Mouse (Mus musculus): ENCODE measurements around the gene Rbm42.

The Rbm42 gene

GRCm38 (mm10) chr7:30618658-30619057 lies 31.5 kb downstream of the Rbm42 start:
- DNase-seq (ENCODE audit: low spot score) = no peak

- no peak for DNase-seq (ENCODE audit: low spot score)
These were observed 34.9 kb downstream of the Rbm42 start for GRCm38 (mm10) chr7:30615049-30615760.

- DNase-seq (ENCODE audit: low spot score) = no peak
These were observed 35.7 kb downstream of the Rbm42 start for GRCm38 (mm10) chr7:30614454-30614853.

DNA sequence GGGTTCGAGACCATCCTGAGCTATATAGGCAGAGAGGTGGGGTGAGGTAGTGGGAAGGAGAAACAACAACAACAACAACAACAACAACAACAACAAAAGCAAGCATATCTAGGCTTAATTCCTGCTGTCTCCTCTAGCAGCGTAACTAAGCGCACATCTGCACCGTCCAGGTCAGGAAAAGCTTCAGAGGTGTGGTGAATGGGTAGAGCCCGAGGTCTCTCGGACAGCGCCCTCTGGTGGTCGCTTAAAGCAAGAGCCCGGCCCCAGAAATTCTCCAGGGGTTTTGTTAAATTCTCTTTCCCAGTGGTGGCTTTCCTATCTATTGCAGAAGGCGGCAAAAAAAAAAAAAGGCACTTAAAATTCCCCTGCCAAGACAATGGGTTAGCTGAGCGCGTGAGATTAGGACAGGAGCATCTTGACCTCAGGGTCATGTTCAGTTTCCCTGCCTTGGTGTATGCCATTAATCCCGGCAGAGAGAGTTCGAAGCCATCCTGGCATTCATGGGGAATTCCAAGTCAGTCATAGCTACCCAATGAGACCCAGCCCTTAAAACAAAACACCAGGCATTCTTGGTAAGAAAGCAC lies 36.5 kb downstream of the Rbm42 start:
- DNase-seq (ENCODE audit: low spot score) = no peak

- DNase-seq (ENCODE audit: low spot score) = no peak
These were observed 37.3 kb downstream of the Rbm42 start, which contains the start of gene Upk1a for GRCm38 (mm10) chr7:30612654-30613402. Upk1a (minus strand) TSS chr7:30612847.

DNA sequence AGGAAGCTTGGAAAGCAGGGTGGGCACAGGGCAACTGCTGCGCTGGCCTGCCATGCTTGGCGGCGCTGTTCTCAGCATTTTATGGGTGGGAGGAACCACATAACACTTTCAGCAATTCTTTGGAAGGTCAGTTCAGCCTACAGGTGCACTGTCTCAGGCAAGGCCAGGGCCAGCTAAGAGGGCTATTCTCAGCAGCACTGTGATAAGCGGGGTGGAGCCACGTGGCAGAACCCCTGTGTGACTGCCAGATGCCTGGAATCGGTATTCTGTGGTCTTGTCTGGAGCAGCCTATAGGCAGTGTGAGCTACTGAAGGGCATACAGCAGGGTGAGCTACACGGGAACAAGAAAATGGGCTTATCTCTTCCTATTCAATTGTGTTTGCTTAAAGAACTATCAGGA lies 40.1 kb downstream of the Rbm42 start:
- DNase-seq (ENCODE audit: low spot score) = no peak

DNA sequence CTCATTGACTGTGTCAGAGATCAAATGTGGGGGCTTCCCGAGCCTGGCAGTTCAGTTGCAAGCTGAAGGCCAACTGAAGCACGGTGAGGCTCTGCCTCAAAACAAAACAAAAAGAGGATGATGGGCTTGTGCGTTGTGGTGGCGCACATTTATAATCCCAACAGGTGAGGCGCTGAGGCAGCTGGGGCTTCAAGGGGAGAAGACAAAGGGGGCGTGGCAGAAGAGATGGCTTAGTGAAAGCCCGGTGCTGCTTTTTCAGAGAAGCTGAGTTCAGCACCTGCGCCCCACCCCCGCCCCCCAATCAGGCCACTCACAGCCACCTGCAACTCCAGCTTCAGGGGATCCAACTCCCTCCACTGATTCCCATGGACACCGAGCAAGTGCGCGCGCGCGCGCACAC lies 41.6 kb downstream of the Rbm42 start:
- no peak for DNase-seq (ENCODE audit: low spot score)

GRCm38 (mm10) chr7:30607706-30608309 lies 42.3 kb downstream of the Rbm42 start:
- no peak for DNase-seq (ENCODE audit: low spot score)

GRCm38 (mm10) chr7:30604944-30605343 lies 45.2 kb downstream of the Rbm42 start:
- DNase-seq (ENCODE audit: low spot score) = no peak

- no peak for DNase-seq (ENCODE audit: low spot score)
These were observed 45.7 kb downstream of the Rbm42 start for GRCm38 (mm10) chr7:30604424-30604823.

GRCm38 (mm10) chr7:30602583-30602982 lies 47.5 kb downstream of the Rbm42 start:
- no peak for DNase-seq (ENCODE audit: low spot score)

- DNase-seq (ENCODE audit: low spot score) = no peak
These were observed 49.5 kb downstream of the Rbm42 start for GRCm38 (mm10) chr7:30600651-30601050.

DNA sequence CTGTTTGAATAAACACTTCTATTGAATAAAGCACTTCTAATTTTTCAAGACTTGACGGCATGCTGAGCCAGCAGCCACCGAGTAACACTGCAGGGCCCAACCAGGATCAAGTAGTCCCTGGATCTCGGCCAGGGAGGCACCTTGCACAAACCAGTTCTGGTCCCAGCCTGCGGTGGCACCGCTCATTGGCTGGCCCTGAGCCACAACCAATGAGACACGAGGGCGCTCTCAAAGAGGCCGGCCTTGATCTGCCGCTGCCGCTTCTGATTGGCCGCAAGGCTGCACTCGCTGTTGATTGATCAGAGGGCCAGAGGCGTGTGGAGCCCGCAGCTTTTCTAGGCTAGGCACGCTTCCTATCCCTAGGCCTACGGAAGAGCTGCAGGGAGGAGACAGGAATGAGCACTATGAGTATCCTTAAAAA lies 50.2 kb downstream of the Rbm42 start:
- peak; percentile 78 for DNase-seq (ENCODE audit: low spot score)

GRCm38 (mm10) chr7:30598786-30599185 lies 51.3 kb downstream of the Rbm42 start, which contains the start of gene Zbtb32:
Zbtb32 (minus strand) TSS chr7:30598909.
- DNase-seq (ENCODE audit: low spot score) = no peak

- no peak for DNase-seq (ENCODE audit: low spot score)
These were observed 53.3 kb downstream of the Rbm42 start for GRCm38 (mm10) chr7:30596811-30597210.

DNA sequence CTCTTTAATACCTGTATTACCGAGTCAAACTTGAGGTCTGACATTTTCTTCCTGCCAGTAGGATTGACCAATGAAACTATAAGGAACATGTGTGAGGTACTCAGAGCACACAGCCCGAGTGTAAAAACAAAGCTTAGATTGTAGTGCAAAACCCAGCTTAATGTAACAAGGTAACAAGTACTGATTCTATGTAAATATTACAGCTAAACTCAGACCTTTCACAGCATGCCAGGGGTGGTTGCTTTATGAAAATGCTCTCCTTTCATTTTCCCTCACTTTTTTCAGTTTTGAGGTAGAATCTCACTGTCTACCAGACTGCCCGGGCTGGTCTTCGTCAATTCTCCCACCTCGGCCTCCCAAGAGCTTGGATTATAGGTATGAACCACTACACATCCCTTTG lies 54.0 kb downstream of the Rbm42 start:
- DNase-seq (ENCODE audit: low spot score) = no peak

DNA sequence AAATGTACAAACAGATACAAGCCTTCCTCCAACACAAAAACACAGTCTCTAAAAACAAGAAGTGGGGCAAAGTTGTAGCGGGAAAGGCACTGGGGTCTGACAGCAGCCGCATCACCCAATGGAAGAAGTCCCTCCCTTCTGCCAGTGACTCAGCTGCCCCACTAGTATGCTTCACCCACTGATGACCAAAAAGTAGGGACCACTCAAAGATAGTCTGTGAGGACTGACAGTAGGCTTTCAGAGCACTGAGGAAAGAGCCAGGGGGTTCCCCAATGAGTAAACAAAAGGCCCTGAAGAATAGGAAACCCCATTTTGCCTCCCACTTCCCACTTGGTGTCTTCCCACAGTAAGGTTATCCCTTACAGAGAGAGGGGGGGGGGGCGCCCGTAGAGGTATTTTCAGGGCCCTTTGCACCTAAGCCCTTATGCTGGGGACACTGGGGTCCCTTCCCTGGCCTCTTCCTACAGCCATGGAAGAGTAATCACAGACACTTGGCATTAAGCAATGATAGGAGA lies 55.5 kb downstream of the Rbm42 start:
- DNase-seq (ENCODE audit: low spot score) = no peak

- no peak for DNase-seq (ENCODE audit: low spot score)
These were observed 56.3 kb downstream of the Rbm42 start for GRCm38 (mm10) chr7:30593579-30594509.

DNA sequence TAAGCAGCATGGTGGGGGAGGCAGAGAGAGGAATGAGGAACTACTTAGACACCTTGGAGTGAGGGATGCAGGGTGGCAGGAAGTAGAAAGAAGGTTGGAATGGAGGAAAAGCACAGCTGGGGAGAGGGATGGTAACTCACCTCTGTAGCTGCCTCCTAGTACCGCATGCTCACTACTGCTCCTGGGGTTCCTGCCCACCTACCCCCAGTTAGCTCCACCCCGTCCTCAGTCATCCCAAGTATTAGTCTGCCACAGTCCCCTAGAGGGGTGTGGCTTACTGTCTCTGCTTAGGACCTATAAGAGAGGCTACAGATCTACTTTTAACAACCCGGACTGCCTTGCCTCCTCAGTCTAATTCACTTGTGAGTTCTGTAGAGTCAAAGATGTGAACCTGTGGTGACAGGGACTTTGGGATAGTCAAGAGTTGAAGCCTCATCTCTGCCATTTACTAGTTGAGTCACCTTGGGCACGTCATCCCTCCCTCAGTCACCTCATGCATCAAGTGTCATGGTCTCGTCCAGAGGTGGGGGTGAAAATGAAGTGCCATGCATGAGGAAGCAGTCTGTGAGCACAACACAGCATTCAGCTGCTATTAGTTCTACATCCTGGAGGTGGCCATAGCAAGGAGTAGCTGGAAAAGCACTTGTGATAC lies 57.2 kb downstream of the Rbm42 start:
- no peak for DNase-seq (ENCODE audit: low spot score)

DNA sequence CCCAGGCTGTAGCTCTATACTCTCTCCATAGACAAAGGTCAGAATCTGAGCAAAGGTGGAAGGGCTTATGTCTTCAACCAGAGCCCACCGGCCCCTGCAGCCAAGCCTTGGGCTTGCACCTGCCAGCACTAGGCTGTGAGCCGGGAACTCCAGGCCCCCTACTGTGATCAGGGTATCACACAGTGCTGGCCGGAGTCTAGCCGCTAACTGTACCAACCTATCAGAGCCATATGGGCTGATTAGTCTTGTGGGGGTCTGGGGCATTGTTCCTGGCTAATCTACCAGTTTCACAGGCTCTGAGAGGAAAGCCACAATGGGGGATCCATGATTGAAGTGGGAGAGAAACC lies 58.5 kb downstream of the Rbm42 start:
- DNase-seq (ENCODE audit: low spot score) = no peak
